Mouse (Mus musculus) monocyte, adult 5-6 weeks (primary cell): ENCODE data around the gene Ccser2. TPM values are rescaled to one million over a fixed set of nuclear protein-coding genes. Genes with fewer than 3 reads are reported as not detected.
A peak's percentile ranks its signal among the peaks of the same experiment; 100 is the strongest.

Experiments used
- ATAC-seq: fragments of 153-309, 156-312 bp; replicated peaks from 2 replicates; pipeline ENCODE4 v1.8.0; 2017; ENCODE audit warnings: mild to moderate bottlenecking; ENCODE audit not compliant: low TSS enrichment, insufficient number of reproducible peaks, severe bottlenecking, poor library complexity, low FRiP score
- total RNA-seq: library from RNA; stranded (forward); fragments of 200-1000, 200-491, 200-594 nt; gene quantifications from 3 replicates; pipeline ENCODE4 v1.2.3, GENCODE M21; 2017

Gene Ccser2
- total RNA-seq, 1 experiment from 2014 or later, result 16.0 TPM

DNA sequence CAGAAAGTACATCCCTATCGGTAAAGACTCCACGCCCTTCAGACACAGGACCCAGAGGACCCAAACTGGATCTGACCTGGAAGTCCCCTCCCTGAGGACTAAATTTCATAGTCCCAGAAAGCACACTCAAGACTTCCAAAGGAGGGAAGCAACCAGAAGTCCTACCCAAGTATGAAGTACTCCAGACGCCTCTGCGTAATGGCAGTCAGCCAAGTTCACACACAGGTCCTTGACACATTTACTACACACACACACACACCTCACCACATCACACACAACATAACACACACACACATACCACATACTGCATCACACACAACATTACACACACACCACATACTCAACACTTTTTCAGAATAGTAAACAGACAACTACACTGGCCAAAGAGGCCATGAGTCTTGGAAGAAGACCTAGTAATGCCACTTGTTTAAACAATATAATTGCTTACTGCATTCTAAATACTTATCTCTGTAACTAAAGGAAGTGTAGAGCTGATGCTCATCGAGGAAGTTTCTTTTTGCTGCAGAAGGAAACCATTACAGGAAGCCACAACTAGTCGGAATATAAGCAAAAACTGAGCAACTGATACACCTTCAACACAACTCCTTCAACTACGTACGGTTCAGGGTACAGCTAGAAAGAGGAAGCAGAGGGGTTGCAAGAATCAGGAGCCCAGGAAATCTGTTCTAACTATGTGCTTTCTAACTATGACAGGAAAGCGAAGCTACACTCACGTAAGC, 15.7 kb downstream of the Ccser2 start:
- ATAC-seq, result peak; percentile 40

DNA sequence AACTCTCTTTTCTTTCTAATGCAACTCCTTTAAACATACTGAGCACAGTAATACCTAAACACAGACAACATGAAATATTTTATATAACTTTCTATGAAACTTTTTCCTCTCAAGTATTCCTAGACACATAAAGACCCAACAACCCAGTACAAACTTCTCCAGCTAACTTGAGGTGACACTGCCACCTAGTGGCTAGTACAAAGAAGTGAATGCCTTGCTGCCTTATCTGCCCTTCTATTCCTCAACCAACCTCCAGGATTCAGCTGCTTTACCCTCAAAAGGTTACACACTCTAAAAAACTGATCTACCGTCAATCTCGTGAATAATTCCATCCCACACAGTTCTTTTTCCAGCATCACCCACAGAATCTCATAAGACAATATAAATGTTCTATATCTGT, 16.4 kb downstream of the Ccser2 start:
- ATAC-seq, result peak; percentile 89

DNA sequence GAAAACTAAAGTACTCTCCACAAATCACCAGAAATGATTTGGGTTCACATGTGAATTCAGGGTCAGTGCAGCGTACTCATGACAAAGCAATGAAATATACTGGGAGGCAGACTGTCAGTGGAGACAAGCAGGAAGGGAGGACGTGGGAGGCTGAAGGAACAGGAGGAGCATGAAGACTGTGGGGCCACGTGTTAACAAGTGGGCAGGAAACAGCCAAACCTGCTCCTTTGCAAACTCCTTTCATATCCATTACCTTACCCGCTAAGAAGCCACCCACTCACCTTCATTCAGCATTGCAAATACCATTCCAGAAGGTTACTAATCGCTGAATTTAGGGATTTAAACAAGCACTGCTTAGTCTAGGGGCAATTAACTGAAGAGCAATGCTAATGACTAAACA, 25.9 kb downstream of the Ccser2 start:
- ATAC-seq, result no peak

DNA sequence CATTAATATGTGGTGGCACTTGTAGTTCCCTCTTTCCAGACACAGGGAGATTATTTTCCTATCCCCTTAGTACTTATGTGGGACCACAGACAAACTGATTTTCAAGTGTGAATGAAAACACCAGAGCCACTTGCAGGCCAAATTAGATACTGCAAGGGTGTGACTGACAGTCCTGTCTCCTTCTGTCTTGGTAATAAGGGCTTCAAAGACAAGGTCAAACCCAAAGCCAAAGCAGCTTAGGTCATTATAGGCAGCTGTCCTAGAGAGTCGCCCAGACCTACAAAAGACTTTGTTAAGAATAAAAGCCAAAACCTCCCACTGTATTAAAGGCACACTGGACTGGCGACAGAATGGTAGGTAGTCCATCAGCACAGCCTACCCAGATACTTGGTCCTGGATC, 30.6 kb downstream of the Ccser2 start:
- no peak for ATAC-seq

DNA sequence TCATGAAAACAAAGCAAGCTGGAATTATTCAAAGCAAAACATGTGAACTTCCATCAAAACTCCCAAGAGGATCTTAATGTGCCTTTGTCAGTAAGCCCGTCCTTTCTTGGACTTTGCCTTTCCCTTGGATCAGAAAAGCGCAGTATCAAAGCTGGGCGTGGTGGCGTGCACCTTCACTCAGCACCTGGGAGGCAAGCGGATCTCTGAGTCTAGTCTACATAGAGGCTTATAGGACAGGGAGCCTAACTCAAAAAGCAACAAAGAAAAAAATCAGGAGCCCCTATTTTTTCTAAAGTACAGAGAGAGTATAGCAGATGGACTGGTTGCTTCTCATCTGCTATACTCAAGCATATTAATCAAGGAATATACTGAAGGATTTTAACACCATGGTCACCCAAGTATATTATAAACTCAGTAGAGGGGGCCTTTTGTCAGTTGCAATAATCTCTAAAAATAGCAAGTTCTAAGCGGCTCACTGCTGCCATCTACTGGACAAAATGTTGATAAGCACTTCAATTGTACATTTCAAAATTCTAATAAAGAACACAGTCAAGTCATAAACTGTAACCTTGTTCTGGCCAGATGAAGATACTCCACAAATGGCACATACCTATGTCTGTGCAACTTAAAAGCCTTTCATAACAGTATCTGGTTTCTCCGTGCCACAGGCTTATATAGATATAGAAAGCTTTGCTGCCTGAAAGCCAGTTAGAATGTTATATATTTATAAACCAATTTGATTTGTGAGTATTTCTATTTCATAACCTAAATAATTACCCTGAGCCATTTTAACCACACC, 31.3 kb downstream of the Ccser2 start:
- 0 out of 2 replicates have a peak, but pooled peaks have one; percentile 43 for ATAC-seq

DNA sequence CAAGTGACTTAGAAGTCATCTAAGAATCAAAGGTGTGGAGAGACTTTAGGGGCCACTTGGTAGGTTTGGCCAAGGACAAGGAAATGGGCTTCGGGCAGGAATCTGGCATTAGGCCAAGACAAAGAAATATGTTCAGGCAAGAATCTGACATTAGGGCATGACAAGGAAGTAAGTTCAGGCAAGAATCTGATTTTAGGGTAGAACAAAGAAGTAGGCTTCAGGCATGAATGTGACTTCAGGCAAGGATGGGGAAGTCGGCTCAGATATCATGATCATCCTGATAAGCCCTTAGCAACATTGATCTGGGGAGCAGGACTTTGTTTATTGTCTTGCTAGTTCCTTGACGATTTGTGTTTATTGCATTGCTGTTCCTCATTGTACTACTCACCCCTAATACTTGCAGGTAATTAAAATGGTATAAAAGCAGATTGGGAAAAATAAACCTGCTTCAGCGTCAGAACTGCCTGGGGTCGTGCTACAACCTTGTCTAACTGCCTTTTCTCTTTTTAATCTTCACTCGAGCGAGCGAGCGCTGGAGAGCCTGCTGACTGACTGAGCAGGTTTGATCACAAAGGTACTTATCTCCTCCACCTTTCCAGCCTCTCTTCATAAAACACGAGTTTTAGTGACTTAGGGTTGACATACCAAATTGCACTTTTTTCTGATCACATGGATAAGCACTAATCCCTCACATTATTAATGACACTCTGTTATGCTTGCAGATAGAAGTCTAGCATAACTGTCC, 35.8 kb downstream of the Ccser2 start:
- ATAC-seq, result no peak

DNA sequence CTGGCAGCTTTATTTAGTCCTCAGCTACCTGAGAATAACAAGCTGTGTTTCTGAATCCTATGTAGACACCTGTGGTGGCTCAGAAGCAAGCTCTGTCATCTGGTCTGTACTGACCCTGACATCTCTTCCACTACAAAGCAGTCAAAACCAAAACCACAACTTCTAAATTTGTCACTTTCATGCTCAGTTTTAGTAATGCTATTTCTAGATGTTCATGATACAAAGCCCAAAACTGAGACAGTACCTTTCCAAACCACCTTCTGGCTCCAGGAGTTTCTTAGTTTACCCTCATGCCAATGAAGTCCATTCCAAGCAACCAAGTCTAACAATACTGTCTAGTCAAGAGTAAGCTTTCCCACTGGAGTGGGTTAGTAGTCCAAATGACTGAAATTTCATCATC, 36.5 kb downstream of the Ccser2 start:
- ATAC-seq, result no peak

DNA sequence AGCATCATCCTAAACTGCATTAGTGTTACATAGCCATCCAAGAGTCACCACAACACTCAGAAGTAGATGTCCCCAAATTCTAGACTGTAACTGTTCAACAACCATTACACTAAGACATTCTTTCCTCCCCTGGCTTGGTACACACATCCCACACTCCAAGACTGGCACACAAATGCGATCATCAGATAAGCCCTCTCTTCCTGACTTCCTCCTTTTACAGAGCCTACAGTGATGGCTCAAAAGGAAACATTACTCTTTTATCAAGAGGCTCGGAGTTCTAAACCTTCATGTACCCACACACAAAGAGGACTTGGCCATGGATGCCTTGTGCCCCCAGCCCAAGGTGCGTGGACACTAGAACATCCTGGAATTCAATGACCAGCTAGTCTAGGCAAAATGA, 45.2 kb downstream of the Ccser2 start:
- no peak for ATAC-seq

DNA sequence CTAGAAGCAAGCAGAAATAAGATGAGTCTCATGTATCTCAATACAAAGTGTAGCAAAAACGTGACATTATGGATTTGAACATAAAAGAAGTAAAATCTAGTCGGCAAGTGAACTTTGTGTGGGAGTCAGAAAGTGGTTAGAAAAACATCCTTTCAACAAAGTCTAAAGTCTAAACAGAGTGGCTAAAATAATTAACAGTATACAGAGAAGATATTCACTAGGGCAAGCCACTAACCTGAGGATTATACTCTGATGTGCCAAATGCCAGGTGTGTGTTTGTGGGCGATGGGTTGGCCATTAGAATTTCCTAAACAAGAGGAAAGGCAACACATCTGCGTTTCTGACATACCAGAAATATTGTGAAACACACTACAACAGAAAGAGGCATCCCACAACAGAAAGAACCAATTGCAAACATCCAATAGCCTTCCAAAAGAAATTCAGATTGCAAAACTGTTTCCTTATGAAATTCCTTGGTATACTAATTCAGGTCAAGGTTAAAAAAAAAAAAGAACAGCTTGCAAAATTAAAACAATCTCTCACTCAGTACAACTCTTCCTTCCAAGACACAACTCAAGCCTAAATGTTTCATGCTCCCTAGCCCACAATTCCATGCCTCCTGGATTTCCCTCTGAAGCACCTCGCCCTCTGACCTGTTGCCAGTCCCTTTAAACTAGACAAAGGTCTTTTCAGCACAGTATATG, 47.1 kb downstream of the Ccser2 start:
- ATAC-seq, result no peak

DNA sequence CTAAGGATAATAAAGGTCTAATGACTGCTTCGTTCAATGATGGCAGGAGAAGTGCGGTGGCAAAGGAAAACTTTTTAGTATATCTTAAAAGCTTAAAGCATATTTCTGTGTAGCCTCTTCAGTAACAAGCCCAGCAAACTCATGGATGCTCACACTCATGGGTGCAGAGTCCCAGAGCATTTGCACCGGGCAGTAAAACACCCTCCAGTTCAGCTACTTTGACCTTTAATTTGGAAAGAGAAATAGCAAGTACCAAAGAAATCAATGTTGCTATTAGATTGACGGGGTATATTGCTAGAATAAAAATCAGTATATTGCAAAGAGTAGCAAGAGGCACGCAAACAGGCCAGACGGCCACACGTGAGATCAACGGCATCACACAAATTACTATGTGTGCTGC, 48.7 kb downstream of the Ccser2 start:
- no peak for ATAC-seq

DNA sequence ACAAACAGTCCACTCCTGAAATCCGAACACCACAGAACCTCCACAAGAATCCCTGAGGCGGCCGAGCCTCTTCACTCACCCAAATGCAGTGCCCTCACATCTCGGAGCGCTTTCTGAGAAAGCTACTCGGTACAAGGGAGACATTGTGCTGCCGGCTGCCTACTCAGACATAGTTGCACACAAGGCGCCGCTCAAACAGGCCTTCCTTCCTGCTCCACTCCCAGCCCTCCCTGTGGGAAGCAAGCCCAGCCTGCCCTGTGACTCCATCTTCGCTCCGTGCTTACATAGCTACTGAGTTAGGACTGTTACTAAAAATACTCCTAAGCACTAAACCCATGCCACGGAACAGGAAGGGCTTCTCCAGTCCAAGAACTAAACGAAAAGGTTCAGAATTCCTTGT, 49.4 kb downstream of the Ccser2 start:
- no peak for ATAC-seq

DNA sequence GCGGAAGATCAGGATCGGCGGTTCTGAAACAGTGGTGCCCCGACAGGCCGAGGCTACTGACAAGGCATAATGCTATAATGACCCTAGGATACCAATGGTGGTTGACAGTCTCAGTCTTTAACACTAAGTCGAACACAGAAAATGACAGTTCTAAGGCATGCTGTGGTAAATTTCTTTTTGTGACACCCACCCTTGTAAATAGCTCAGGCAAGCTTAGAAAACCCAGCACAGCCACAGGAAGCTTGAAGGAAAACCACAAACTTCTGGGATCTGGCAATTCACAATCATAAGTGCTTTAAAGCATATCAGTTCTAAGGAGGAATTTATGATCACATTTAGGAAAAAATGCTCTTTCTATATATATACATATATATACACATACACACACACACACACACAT, 53.4 kb downstream of the Ccser2 start:
- no peak for ATAC-seq

DNA sequence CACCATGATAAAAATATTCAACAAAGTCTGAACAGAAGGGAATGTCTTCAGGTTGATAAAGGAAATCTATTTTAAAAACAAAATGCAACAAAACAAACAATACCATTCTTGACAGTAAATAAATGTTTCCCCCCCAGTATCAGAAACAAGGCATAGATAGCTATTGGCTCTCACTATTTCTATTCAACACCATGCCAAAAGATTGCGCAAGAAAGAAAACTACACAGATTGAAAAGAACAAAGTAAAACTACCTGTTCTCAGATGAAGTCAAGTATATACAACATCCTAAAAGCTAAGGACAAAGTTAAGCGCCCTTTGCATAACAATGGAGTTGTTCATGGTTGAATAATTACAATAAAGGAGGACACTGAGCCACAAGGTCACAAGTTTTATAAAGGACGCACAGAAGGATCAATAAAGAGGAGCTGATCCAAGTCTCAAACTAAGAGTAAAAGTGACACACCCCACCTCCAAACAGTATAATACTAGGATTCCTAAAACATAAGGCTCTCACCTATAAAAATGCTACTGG, 54.0 kb downstream of the Ccser2 start:
- ATAC-seq, result no peak

DNA sequence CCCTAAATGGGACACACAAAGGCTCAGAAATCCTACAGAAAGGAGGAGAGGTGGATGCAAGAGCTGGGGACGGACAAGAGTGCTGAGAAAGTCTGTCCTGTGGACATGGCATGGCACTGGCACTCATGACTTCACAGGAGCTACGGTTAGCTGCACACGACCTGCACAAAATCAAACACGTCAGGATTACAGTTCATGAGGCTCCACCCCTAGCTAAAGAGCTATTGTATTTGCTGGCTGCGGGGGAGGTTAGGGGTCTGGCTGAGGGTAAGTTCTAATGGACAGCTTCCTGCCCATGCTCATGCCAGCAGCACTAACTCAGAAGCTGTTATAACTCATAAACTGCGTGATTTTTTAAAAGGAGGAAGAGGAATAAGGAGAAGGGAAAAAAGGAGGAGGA, 56.8 kb downstream of the Ccser2 start:
- no peak for ATAC-seq

DNA sequence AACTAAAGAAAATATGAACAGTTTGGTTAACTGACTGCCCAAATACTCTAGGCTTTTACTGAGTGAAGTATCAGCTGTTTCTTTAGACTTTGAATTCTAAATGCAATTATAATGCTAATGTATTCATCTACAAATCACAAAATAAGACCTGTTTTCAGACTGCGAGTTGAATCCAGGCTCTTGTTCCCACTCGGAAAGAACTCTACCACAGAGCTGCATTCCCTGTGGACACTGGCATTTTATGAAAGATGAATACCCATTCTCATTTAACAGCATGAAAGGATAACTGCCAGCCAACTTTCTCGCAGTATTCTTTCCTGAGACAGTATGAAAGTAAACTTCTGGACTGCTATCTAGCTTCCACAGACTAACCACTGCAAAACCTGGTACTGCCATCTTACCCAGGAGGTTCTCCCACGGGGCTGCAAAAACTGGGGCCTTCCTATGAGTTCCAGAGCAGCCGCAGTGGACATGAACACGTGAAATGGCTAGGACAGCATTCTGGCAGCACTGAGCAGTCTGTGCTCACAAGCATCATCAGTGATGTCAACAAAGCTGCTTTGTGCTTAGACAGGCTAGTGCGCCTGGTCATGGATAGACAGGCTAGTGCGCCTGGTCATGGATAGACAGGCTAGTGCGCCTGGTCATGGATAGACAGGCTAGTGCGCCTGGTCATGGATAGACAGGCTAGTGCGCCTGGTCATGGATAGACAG, 62.6 kb downstream of the Ccser2 start:
- ATAC-seq, result no peak

DNA sequence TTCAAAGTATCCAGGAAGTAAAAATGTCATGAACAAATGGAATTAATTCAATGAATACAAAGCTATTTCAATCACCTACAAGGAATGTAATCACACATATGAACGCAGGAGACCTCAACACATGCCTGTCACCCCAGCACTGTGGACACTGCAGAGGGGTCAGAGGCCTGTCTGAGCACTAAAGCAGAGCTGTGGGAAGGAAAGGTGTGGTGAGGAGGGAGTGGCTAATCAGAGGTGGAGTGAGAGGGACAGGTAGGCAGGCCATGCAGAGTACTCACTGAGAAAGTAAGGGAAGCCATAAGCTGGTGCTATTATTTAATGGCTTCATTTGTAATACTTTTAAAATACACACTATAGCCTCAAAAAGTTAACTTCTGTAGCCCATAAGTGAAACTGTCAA, 64.4 kb downstream of the Ccser2 start:
- ATAC-seq, result no peak

DNA sequence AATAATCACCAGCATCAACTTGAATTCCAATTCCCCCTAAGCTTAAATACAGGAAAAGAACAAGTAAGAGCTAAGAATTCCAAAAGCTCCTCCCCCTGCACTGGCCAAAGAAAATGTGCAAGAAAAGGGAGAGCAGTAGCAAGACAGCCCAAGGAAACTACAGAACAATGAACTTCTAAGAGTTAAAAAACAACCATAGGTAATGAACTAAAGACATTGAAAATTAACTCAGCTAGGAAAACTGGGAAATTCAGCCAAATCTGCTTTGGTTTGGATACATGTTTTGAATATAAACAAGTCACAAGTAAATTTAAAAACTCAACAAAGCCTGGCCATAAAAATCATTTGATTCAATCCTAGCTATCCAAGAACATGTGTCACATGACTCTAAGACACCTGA, 67.7 kb downstream of the Ccser2 start:
- no peak for ATAC-seq

DNA sequence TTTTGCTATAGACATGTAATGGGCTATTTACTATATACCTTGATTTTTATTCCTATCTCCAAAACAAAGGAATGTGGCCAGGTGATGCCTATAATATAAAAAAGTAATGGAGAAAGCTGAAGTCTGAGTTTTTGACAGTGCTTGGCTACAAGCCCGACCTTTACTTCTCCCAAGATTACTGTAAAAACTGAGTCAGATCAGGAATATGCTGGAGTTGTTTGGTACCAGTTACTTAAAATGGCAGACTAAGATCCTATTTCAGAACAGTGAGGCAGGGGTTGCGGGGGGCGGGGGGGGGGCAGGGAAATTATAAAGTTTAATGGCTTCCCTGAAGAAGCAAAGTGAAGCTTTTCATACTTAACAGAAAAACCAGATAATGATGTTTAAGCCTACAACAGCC, 73.9 kb downstream of the Ccser2 start:
- ATAC-seq, result no peak
